Mouse (Mus musculus) gastrocnemius, adult 18-20 months (tissue): ENCODE data around the gene Celsr3. TPM values are rescaled to one million over a fixed set of nuclear protein-coding genes. Genes with fewer than 3 reads are reported as not detected.
A peak's percentile ranks its signal among the peaks of the same experiment; 100 is the strongest.

Experiments
- DNase-seq: peaks from one replicate; pipeline ENCODE4 v3.0.0; 2021; ENCODE audit warnings: low spot score
- long read RNA-seq, 2 experiments: library from polyadenylated mRNA; stranded (forward); transcript quantifications; one replicate each; pipeline ENCODE4 v2.0.0; 2021
- total RNA-seq, 2 experiments: library from RNA; stranded (reverse); gene quantifications; 2 replicates each; pipeline ENCODE4 v1.2.3; 2021

Gene Celsr3
- total RNA-seq: under 1 TPM in 1 of 2 experiments, not detected in 1; 0.02 TPM
- long read RNA-seq, experiment 1: 0 reads
- long read RNA-seq, experiment 2: 0 reads

GRCm38 (mm10) chr9:108825820-108826699 is at the start of gene Celsr3:
Gene Celsr3, plus strand, starts transcription at chr9:108826320.
- DNase-seq: no peak

- no peak for DNase-seq
Measured at GRCm38 (mm10) chr9:108776614-108777013, 49.5 kb upstream of the Celsr3 start.

- DNase-seq: no peak
Measured at GRCm38 (mm10) chr9:108777276-108777675, 48.8 kb upstream of the Celsr3 start.

GRCm38 (mm10) chr9:108780959-108781358 is 45.2 kb upstream of the Celsr3 start:
- no peak for DNase-seq

- DNase-seq: no peak
Measured at GRCm38 (mm10) chr9:108781891-108782290, 44.2 kb upstream of the Celsr3 start.

- no peak for DNase-seq
Measured at GRCm38 (mm10) chr9:108782836-108783547, 43.1 kb upstream of the Celsr3 start.

GRCm38 (mm10) chr9:108783548-108784463 is 42.3 kb upstream of the Celsr3 start, which contains the start of gene Ip6k2:
Gene Ip6k2, plus strand, starts transcription at chr9:108783796.
- peak; percentile 94 for DNase-seq

- no peak for DNase-seq
Measured at GRCm38 (mm10) chr9:108785416-108785815, 40.7 kb upstream of the Celsr3 start.

- no peak for DNase-seq
Measured at GRCm38 (mm10) chr9:108786494-108786893, 39.6 kb upstream of the Celsr3 start.

- DNase-seq: no peak
Measured at GRCm38 (mm10) chr9:108787080-108787479, 39.0 kb upstream of the Celsr3 start.

- no peak for DNase-seq
Measured at GRCm38 (mm10) chr9:108788713-108789112, 37.4 kb upstream of the Celsr3 start.

GRCm38 (mm10) chr9:108792307-108792706 is 33.8 kb upstream of the Celsr3 start:
- DNase-seq: no peak

GRCm38 (mm10) chr9:108792730-108793129 is 33.4 kb upstream of the Celsr3 start:
- no peak for DNase-seq

GRCm38 (mm10) chr9:108795281-108795680 is 30.8 kb upstream of the Celsr3 start:
- no peak for DNase-seq

- DNase-seq: peak; percentile 59
Measured at GRCm38 (mm10) chr9:108795762-108796161, 30.4 kb upstream of the Celsr3 start.

GRCm38 (mm10) chr9:108796351-108796981 is 29.7 kb upstream of the Celsr3 start:
- DNase-seq: no peak

GRCm38 (mm10) chr9:108797477-108797876 is 28.6 kb upstream of the Celsr3 start:
- DNase-seq: no peak

- DNase-seq: no peak
Measured at GRCm38 (mm10) chr9:108798508-108799075, 27.5 kb upstream of the Celsr3 start.

- no peak for DNase-seq
Measured at GRCm38 (mm10) chr9:108799564-108799963, 26.6 kb upstream of the Celsr3 start.

- DNase-seq: no peak
Measured at GRCm38 (mm10) chr9:108805768-108806167, 20.4 kb upstream of the Celsr3 start.
